Mouse (Mus musculus) neural tube, embryonic 14.5 days (tissue): ENCODE data around the gene Myo16. TPM values are rescaled to one million over a fixed set of nuclear protein-coding genes. Genes with fewer than 3 reads are reported as not detected.

ENCODE experiments used
- polyA plus RNA-seq: library from polyadenylated mRNA; unstranded; fragments of >200 nt; fragmentation: Nextera tagmentation; extraction: Ambion mirVana; gene quantifications from 2 replicates; pipeline ENCODE4 v1.2.1, GENCODE M21; 2014

Gene Myo16
- polyA plus RNA-seq, 1 experiment from 2014 or later = 11.8 TPM

Other genes starting within 250 kb of the Myo16 start
- gene Lig4, start 176.2 kb upstream of the Myo16 start, polyA plus RNA-seq = 10.1 and 13.1 TPM in 2 replicates
- 17.6 and 20.4 TPM in 2 replicates for gene Abhd13, start 176.2 kb upstream of the Myo16 start, polyA plus RNA-seq
- gene Tnfsf13b, start 147.4 kb upstream of the Myo16 start, polyA plus RNA-seq = 1.0 and 1.3 TPM in 2 replicates